Mouse (Mus musculus) heart, embryonic 15.5 days (tissue): ENCODE data around the gene Rbm6. TPM values are rescaled to one million over a fixed set of nuclear protein-coding genes. Genes with fewer than 3 reads are reported as not detected.

Experiments
- ATAC-seq: fragments of 200-750 bp; cut with Nextera tagmentation; replicated peaks from 2 replicates; pipeline ENCODE4 v1.8.0; 2017; ENCODE audit warnings: low read depth, moderate TSS enrichment; ENCODE audit not compliant: insufficient number of reproducible peaks, insufficient read depth, low FRiP score
- H3K27ac ChIP-seq: fragments of 300-500 bp; sonication (generic); 2 replicates; pipeline ENCODE4 v1.5.1; 2015; ENCODE audit warnings: mild to moderate bottlenecking, inconsistent platforms
- H3K27me3 ChIP-seq: fragments of 300-500 bp; sonication (generic); 2 replicates; pipeline ENCODE4 v1.6.1; 2015; ENCODE audit warnings: inconsistent platforms
- H3K36me3 ChIP-seq: fragments of 300-500 bp; sonication (generic); 2 replicates; pipeline ENCODE4 v1.6.1; 2015; ENCODE audit warnings: mild to moderate bottlenecking, inconsistent platforms
- H3K4me1 ChIP-seq: fragments of 300-500 bp; sonication (generic); replicated peaks from 2 replicates; pipeline ENCODE4 v1.6.1; 2015; ENCODE audit warnings: inconsistent platforms
- H3K4me2 ChIP-seq: fragments of 300-500 bp; sonication (generic); 2 replicates; pipeline ENCODE4 v1.6.1; 2015; ENCODE audit warnings: inconsistent platforms, mild to moderate bottlenecking, moderate library complexity
- H3K4me3 ChIP-seq: fragments of 300-500 bp; sonication (generic); 2 replicates; pipeline ENCODE4 v1.5.1; 2015; ENCODE audit warnings: mild to moderate bottlenecking, inconsistent platforms
- H3K9ac ChIP-seq: fragments of 300-500 bp; sonication (generic); 2 replicates; pipeline ENCODE4 v1.6.1; 2015; ENCODE audit warnings: mild to moderate bottlenecking, inconsistent platforms
- H3K9me3 ChIP-seq: fragments of 300-500 bp; sonication (generic); replicated peaks from 2 replicates; pipeline ENCODE4 v1.6.1; 2016; ENCODE audit warnings: inconsistent platforms
- WGBS: fragments of 180-500 bp; shearing (Covaris S2); methylation state at CpG from one replicate; pipeline ENCODE4 v1.1.7; 2015; ENCODE audit warnings: mixed read lengths; 5-methylcytosine and 5-hydroxymethylcytosine counted together
- polyA plus RNA-seq: library from polyadenylated mRNA; unstranded; fragments of >200 nt; fragmentation: Nextera tagmentation; extraction: Ambion mirVana; gene quantifications from 2 replicates; pipeline ENCODE4 v1.2.1, GENCODE M21; 2015

Gene Rbm6
- polyA plus RNA-seq, 1 experiment from 2014 or later: 43.2 TPM

DNA sequence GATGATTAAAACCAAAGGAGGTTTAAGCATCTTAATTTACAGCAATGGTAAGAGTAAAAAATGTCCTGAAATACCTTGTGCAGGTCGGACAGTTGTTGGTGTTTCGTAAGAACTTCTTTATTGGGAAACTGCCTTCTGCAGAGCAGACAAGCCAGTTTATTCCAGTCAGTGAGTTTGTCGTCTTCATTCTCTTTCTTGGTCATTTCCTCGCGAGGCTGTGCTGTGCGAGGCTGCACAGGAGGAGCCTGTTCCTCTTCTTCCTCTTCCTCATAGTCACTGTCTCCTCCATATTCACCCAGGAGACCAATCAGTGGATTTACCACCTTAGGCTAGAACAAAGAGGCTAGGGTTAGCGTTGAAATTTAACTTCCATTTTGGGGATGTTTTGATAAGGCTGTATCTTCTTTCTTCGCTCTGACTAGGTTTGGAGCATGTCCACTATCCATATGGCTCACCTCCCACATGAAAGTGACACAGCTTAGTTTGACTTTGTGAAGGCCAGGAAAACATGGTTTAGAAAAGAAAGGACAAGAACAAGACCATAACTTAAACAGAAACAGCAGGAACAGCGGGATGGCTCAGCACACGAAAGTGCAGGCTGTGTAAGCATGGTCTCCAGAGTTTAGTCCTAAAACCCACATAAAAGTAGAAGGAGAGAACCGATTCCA lies 90.4 kb downstream of the Rbm6 start:
- no peaks in the 10 kb centered on the region for H3K4me1 ChIP-seq
- H3K36me3 ChIP-seq: peaks cover 84% of the 10 kb centered on the region
- no peak for ATAC-seq
- 88% methylated on average over 11 of the region's 11 CpGs for whole genome bisulfite sequencing
- no peak overlapping the region for H3K4me3 ChIP-seq
- H3K9me3 ChIP-seq: no peaks in the 10 kb centered on the region
- no peak overlapping the region for H3K4me2 ChIP-seq
- no peak overlapping the region for H3K9ac ChIP-seq
- H3K27ac ChIP-seq: no peak overlapping the region
- H3K27me3 ChIP-seq: no peaks in the 10 kb centered on the region

- Histone ChIP-seq H3K4me1 (no peaks in the 10 kb centered on the region), H3K4me2 (no peak overlapping the region), H3K9me3 (no peaks in the 10 kb centered on the region), H3K4me3 (no peak overlapping the region), H3K9ac (no peak overlapping the region), H3K27me3 (no peaks in the 10 kb centered on the region), H3K27ac (no peak overlapping the region), H3K36me3 (peaks cover 66% of the 10 kb centered on the region)
- ATAC-seq: no peak
These were observed 96.2 kb downstream of the Rbm6 start for GRCm38 (mm10) chr9:107776809-107777208.

GRCm38 (mm10) chr9:107774411-107774810 lies 98.6 kb downstream of the Rbm6 start:
- WGBS: 90% methylated on average over 3 of the region's 3 CpGs
- Histone ChIP-seq H3K27me3 (no peaks in the 10 kb centered on the region), H3K4me3 (no peak overlapping the region), H3K9ac (no peak overlapping the region), H3K27ac (no peak overlapping the region), H3K4me2 (no peak overlapping the region), H3K4me1 (peaks cover 5% of the 10 kb centered on the region), H3K36me3 (peaks cover 46% of the 10 kb centered on the region), H3K9me3 (no peaks in the 10 kb centered on the region)
- ATAC-seq: no peak

DNA sequence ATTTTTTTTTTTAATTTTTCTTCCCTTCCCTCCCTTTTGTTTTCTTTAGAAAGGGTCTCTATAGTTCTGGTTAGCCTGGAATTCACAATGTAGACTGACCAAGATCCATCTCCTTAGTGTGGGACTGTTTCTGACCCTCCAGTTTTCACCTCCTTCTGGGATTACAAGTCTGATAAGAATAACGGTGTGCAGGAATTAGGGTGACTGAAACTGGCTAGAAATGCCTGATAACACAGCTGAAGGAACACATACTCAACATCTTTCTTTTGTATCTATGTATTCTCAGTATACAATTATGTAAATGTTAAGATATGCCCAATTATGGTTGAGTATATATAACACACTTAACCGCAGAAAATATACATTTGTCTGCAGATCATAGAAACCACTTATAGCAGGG lies 101.3 kb downstream of the Rbm6 start:
- Histone ChIP-seq H3K27ac (peak overlapping the region; percentile 81; the same call in 1 of the 2 replicates), H3K27me3 (no peaks in the 10 kb centered on the region), H3K9ac (no peak overlapping the region), H3K9me3 (no peaks in the 10 kb centered on the region), H3K4me2 (no peak overlapping the region), H3K4me3 (no peak overlapping the region), H3K36me3 (peaks cover 52% of the 10 kb centered on the region), H3K4me1 (peaks cover 12% of the 10 kb centered on the region)
- 56% methylated on average over 2 of the region's 2 CpGs for WGBS
- ATAC-seq: no peak

DNA sequence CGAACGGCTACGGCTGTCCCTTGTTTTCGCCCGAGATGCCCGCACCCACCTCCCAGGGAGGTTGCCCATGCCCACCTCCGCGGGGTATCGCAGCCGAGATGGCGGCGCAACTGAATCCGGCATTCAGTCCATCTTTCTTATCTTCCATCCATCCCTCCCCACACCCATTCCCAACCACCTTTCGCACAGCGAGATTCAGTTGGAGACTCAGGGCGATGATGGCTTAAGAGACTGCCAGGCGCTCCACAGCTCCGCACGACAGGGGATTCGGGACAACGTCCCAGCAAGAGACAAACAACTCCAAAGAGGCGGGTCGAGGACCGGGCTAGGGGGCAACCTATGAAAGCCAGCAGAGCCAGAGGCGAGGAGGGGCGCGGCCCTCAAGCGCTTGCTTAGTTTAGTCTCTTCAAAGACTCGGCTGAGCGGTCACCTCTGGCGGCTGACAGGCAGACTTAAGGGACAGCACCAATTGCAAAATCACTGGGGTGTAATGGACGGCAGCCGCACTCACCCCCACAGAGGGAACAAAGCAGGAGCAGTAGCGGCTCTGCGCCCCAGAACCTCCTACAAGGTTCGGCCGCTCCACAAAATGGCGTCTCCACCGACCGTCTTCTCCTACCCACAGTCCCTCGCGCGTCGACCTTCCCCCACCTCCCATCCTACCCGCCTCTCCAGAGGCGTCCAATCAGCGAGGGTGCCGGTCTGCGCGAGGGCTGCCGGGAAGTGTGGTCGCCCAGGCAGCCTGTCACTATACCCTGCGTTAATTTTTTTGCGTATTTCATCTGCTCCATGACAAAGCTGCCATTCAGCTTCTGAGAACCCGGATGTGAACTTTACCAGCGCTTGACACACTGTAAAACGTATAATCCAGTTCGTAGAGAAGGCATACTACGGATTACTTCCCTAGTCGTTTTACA lies 102.4 kb downstream of the Rbm6 start, which contains the start of gene Rbm5:
TSS of gene Rbm5 (minus strand) at position 623 of the 917 bp plus-strand sequence.
- H3K4me3 ChIP-seq: peak within 1 kb of the TSS; percentile 91
- H3K9ac ChIP-seq: peak within 1 kb of the TSS; percentile 94
- peak within 1 kb of the TSS; percentile 90 for H3K27ac ChIP-seq
- no peaks in the 10 kb centered on the region for H3K9me3 ChIP-seq
- peak; percentile 100 for ATAC-seq
- H3K4me2 ChIP-seq: peak within 1 kb of the TSS; percentile 63
- under 1% methylated on average over 60 of the region's 60 CpGs for WGBS
- H3K27me3 ChIP-seq: no peaks in the 10 kb centered on the region
- H3K36me3 ChIP-seq: peaks cover 57% of the 10 kb centered on the region
- H3K4me1 ChIP-seq: peaks cover 12% of the 10 kb centered on the region

- H3K27ac ChIP-seq: peak overlapping the region; percentile 90
- ATAC-seq: no peak
- peaks cover 12% of the 10 kb centered on the region for H3K4me1 ChIP-seq
- H3K4me3 ChIP-seq: peak overlapping the region; percentile 91
- H3K27me3 ChIP-seq: no peaks in the 10 kb centered on the region
- H3K9ac ChIP-seq: peak overlapping the region; percentile 94
- H3K9me3 ChIP-seq: no peaks in the 10 kb centered on the region
- H3K4me2 ChIP-seq: peak overlapping the region; percentile 63
- peaks cover 59% of the 10 kb centered on the region for H3K36me3 ChIP-seq
- under 1% methylated on average over 9 of the region's 9 CpGs for WGBS
These were observed 103.0 kb downstream of the Rbm6 start for GRCm38 (mm10) chr9:107770037-107770373.

GRCm38 (mm10) chr9:107769445-107770000 lies 103.5 kb downstream of the Rbm6 start:
- H3K9ac ChIP-seq: peak overlapping the region; percentile 94
- WGBS: 20% methylated on average over 4 of the region's 4 CpGs
- H3K4me1 ChIP-seq: peaks cover 12% of the 10 kb centered on the region
- H3K27me3 ChIP-seq: no peaks in the 10 kb centered on the region
- H3K9me3 ChIP-seq: no peaks in the 10 kb centered on the region
- no peak for ATAC-seq
- H3K4me2 ChIP-seq: peak overlapping the region; percentile 63
- peak overlapping the region; percentile 91 for H3K4me3 ChIP-seq
- H3K27ac ChIP-seq: no peak overlapping the region
- H3K36me3 ChIP-seq: peaks cover 59% of the 10 kb centered on the region

DNA sequence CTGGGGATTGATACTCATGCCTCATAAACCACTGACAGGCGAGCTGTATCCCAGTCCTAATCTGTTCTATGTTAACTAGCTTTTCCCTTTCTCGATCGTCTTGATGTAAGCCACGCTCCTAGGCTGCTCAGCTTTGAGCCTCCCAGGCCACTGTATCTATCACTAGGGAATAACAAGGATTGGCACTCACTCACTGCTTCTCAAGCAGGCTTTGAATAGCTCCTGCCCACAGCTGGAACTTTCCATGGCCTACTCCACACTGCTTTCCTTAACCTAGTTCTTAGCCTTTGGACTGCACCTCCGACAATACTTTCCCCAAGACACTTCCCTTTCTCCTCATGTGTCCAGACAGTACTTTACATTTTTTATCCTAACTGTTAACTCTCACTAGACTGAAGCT lies 104.2 kb downstream of the Rbm6 start:
- 80% methylated on average over 5 of the region's 5 CpGs for WGBS
- no peaks in the 10 kb centered on the region for H3K27me3 ChIP-seq
- H3K4me1 ChIP-seq: peaks cover 12% of the 10 kb centered on the region
- peak overlapping the region; percentile 63 for H3K4me2 ChIP-seq
- no peak overlapping the region for H3K27ac ChIP-seq
- H3K9ac ChIP-seq: no peak overlapping the region
- peaks cover 59% of the 10 kb centered on the region for H3K36me3 ChIP-seq
- H3K9me3 ChIP-seq: no peaks in the 10 kb centered on the region
- H3K4me3 ChIP-seq: peak overlapping the region; percentile 91; the same call in 1 of the 2 replicates
- no peak for ATAC-seq

DNA sequence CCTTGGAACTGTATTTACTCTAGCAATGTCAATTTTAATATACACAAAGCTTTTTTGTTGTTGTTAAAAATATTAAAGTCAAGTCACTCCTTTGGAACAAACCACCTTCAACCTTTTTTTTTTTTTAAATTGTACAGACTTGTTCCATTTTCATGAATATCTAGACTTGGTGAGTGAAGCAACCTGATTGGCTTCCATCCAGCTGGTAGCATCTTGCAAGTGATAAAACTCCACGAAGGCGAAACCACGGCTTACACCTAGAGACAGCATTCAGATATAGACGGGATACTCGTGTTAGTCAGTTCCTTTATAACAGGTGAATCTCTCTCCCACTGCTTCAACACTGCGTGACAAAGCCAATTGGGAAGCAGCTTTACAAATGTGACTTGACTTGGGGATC lies 113.4 kb downstream of the Rbm6 start:
- Histone ChIP-seq H3K27ac (no peak overlapping the region), H3K4me3 (no peak overlapping the region), H3K9ac (no peak overlapping the region), H3K27me3 (no peaks in the 10 kb centered on the region), H3K9me3 (no peaks in the 10 kb centered on the region), H3K36me3 (peaks cover 89% of the 10 kb centered on the region), H3K4me1 (no peaks in the 10 kb centered on the region), H3K4me2 (no peak overlapping the region)
- 86% methylated on average over 6 of the region's 6 CpGs for WGBS
- no peak for ATAC-seq

- Histone ChIP-seq H3K36me3 (peaks cover 94% of the 10 kb centered on the region), H3K9me3 (no peaks in the 10 kb centered on the region), H3K4me1 (0 out of 2 replicates have a peak, but pooled peaks cover 8% of the 10 kb centered on the region), H3K4me2 (no peak overlapping the region), H3K4me3 (no peak overlapping the region), H3K9ac (no peak overlapping the region), H3K27ac (no peak overlapping the region), H3K27me3 (no peaks in the 10 kb centered on the region)
- 72% methylated on average over 5 of the region's 5 CpGs for WGBS
- no peak for ATAC-seq
These were observed 122.7 kb downstream of the Rbm6 start for GRCm38 (mm10) chr9:107750378-107750777.

DNA sequence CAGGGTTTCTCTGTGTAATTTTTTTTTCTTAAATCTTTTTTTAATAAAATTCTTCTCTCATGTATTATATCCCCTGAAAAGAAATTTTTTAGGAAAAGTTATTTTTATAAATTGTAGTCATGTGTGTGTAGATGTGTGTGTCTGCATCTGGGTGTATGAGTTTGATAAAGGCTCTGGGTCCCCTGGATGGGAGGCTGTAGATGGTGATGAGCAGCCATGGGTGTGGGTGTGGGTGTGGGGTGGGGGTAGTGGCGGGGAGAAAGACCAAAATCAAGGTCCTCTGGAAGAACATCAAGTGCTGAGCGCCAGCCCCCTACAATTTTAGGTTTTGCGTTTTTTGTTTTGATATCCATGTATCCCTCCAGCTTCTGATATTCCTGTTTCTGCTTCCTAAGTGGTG lies 125.0 kb downstream of the Rbm6 start:
- 100% methylated on average over 3 of the region's 3 CpGs for WGBS
- no peaks in the 10 kb centered on the region for H3K9me3 ChIP-seq
- no peak overlapping the region for H3K4me2 ChIP-seq
- ATAC-seq: no peak
- H3K27ac ChIP-seq: no peak overlapping the region
- no peaks in the 10 kb centered on the region for H3K27me3 ChIP-seq
- no peak overlapping the region for H3K4me3 ChIP-seq
- H3K9ac ChIP-seq: no peak overlapping the region
- H3K36me3 ChIP-seq: peaks cover 96% of the 10 kb centered on the region
- H3K4me1 ChIP-seq: 0 out of 2 replicates have a peak, but pooled peaks cover 8% of the 10 kb centered on the region
